Comparison of ENCODE assay signal across 9 mouse cellular contexts in the genomic region with DNA sequence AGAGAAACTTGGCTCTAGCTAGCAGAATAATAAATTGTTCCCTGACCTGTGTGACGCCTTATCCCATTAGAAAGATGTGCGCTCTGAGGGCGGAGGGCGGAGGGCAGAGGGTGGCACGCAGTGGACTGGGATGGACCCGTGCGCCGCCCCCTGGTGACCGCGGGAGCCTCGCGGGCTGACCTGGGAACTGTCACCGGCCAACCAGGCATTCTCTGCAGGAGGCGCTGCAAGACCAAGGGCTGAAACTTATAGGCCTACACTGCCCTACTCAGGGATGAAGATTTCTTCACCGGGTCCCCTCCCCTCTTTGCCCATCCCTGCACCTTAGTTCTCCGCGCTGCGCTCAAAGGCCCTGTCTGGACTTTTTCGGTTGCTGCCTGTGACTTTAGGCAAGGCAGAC.
DNase-seq lines count a peak whose midpoint lies in the region; TF ChIP-seq lines count a peak whose summit lies in the region.
"Had no signal": no experiment of that assay in that cellular context is flagged by ENCODE, and none has a peak within 500 bp of the region (broad histone marks: within the 10 kb centered on the region; RNA-seq: fewer than 3 reads in every experiment).

No protein-coding gene starts in this region.

- no peak overlapping the region for H3K4me3 ChIP-seq in gastrocnemius, adult 2 months

- peak; percentile 40 for TF ChIP-seq CTCF in gastrocnemius, adult 2 months (IDR thresholded peaks at IDR 0.05)

- DNase-seq in gastrocnemius, adult 2 months = peak; percentile 26
- DNase-seq in gastrocnemius, postnatal 36 days = no peak
- DNase-seq in ovary, postnatal 14 days (ENCODE audit: low spot score) = peak; percentile 15
- DNase-seq in ovary, adult 18-20 months (ENCODE audit: low spot score) = no peak
- peak; percentile 14 for DNase-seq in kidney, postnatal 14 days
- DNase-seq in retina, postnatal 1 day = peak; percentile 53
- no peak for DNase-seq in frontal cortex, postnatal 25 days (ENCODE audit: low spot score in 2 of 2)
- DNase-seq in liver = no peak
- DNase-seq: layer of hippocampus, adult 9-11 months had no signal

- intact Hi-C loops in gastrocnemius, adult 2 months (cut with DNase I) = no loop called here
- intact Hi-C loops in gastrocnemius, postnatal 36 days (cut with DNase I) = no loop called here

- H3K27ac ChIP-seq in gastrocnemius, adult 2 months = no peak overlapping the region

Comparison
In these comparisons a context has a peak if more than half of its experiments do, and no peak if none do; other contexts are left out.
1. DNase-seq: peak in gastrocnemius, adult 2 months (single experiment), ovary, postnatal 14 days (single experiment), kidney, postnatal 14 days (single experiment) and retina, postnatal 1 day (single experiment); none in gastrocnemius, postnatal 36 days (0 of 2), ovary, adult 18-20 months (single experiment), frontal cortex, postnatal 25 days (0 of 2) and liver (single experiment).